Mouse (Mus musculus) myocyte (in vitro differentiated cells): ENCODE measurements at regions not wholly inside any gene's neighbourhood (a gene's known extent, or its start where the extent isn't known, plus 50 kb on each side); places are given as distances from the start of the nearest gene placed in this dataset.

Experiments
- CEBPB ChIP-seq: IDR thresholded peaks from 2 replicates; pipeline ENCODE4 v1.6.1; 2011; ENCODE audit warnings: mild to moderate bottlenecking, moderate library complexity; ENCODE audit not compliant: poor library complexity, insufficient read depth, severe bottlenecking
- E2F4 ChIP-seq: IDR thresholded peaks from one replicate; pipeline ENCODE4 v1.6.1; 2011; ENCODE audit warnings: mild to moderate bottlenecking, control low read depth, moderate library complexity; ENCODE audit not compliant: insufficient read depth
- MYOG ChIP-seq, 3 experiments: IDR thresholded peaks; one replicate each; pipeline ENCODE4 v1.6.1; 2011; ENCODE audit warnings: control low read depth in 2 of 3, low read depth in 2 of 3, mild to moderate bottlenecking in 2 of 3; ENCODE audit not compliant: insufficient read length in 2 of 3, control insufficient read depth in 1 of 3, insufficient read depth in 1 of 3
- POLR2A ChIP-seq: IDR thresholded peaks from one replicate; pipeline ENCODE4 v1.6.1; 2011; ENCODE audit warnings: low read depth, mild to moderate bottlenecking, control low read depth, moderate library complexity; ENCODE audit not compliant: insufficient read length
- POLR2AphosphoS2 ChIP-seq: IDR thresholded peaks from one replicate; pipeline ENCODE4 v1.6.1; 2011; ENCODE audit warnings: low read depth, control low read depth; ENCODE audit not compliant: insufficient read length
- TCF12 ChIP-seq: IDR thresholded peaks from one replicate; pipeline ENCODE4 v1.6.1; 2011; ENCODE audit warnings: mild to moderate bottlenecking, control low read depth; ENCODE audit not compliant: poor library complexity, insufficient read depth, severe bottlenecking
- USF1 ChIP-seq: IDR thresholded peaks from one replicate; pipeline ENCODE4 v1.6.1; 2011; ENCODE audit warnings: low read depth, mild to moderate bottlenecking, control low read depth, moderate library complexity

DNA sequence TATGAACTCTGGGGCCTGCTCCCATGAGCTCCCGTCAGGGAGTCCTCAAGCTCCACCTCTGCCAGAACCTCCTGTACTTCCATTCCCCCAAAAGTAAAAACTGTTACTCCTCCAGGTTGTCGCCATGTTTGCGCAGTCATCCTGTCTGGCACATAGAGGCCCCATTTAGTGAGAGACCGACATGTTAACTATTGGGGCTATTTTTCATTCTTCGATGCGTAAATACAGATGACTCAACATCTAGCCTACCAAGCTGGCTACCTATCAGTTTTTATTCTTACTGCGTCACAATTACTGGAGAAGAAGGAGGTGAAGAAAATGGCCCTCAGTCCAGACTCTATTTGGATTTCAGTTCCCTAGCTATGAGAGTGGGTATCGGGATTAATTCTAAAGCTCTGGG lies 182.9 kb upstream of the Mkln1 start:
- TF ChIP-seq CEBPB (no peak), POLR2AphosphoS2 (no peak), POLR2A (no peak), MYOG (IDR thresholded peaks at IDR 0.05; ENCODE audit: control insufficient read depth in 1 of 3, insufficient read depth in 1 of 3, insufficient read length in 2 of 3, low read depth in 2 of 3) (no peak), TCF12 (no peak), E2F4 (no peak), USF1 (no peak)
